Comparison of ENCODE assay signal across 21 mouse cellular contexts in genomic region chr5:118861143-118861847, GRCm38 (mm10).
DNase-seq lines count a peak whose midpoint lies in the region; ATAC-seq lines count a peak whose summit lies in the region.
"Had no signal": no experiment of that assay in that cellular context is flagged by ENCODE, and none has a peak within 500 bp of the region (broad histone marks: within the 10 kb centered on the region; RNA-seq: fewer than 3 reads in every experiment).

No protein-coding gene starts in this region.

- DNase-seq in frontal cortex, postnatal 25 days (ENCODE audit: low spot score in 2 of 2): no peak
- DNase-seq in layer of hippocampus, adult 18-20 months (ENCODE audit: low spot score in 2 of 2): peak; percentile 29 to 60
- no peak for DNase-seq in layer of hippocampus, postnatal 36 days
- peak; percentile 45 for DNase-seq in right cerebral cortex, adult 18-20 months
- no peak for DNase-seq in right cerebral cortex, postnatal 10 days (ENCODE audit: low spot score in 2 of 2)
- DNase-seq: adrenal gland, postnatal 10 days; cerebellum, adult 11 months; cerebellum, adult 9-10 months; cerebellum, postnatal 36 days; gastrocnemius, postnatal 14 days; kidney, adult 2 months; kidney, postnatal 36 days; left cerebral cortex, postnatal 4 days; right cerebral cortex, postnatal 4 days; thymus, adult 2 months; thymus, postnatal 36 days had no signal

- peak; percentile 88 for ATAC-seq in frontal cortex, adult (ENCODE audit: low TSS enrichment)
- no peak for ATAC-seq in megakaryocyte-erythroid progenitor cell, adult 5-6 weeks (replicated peaks; ENCODE audit: low FRiP score, low TSS enrichment, poor library complexity, severe bottlenecking)
- ATAC-seq: forebrain, embryonic 16.5 days; hindbrain, embryonic 16.5 days; midbrain, embryonic 16.5 days had no signal

Comparison
In these comparisons a context has a peak if more than half of its experiments do, and no peak if none do; other contexts are left out.
1. DNase-seq: peak in layer of hippocampus, adult 18-20 months (2 of 2) and right cerebral cortex, adult 18-20 months (single experiment); none in frontal cortex, postnatal 25 days (0 of 2), layer of hippocampus, postnatal 36 days (0 of 2) and right cerebral cortex, postnatal 10 days (0 of 2).